Mouse (Mus musculus): ENCODE measurements around the gene Nek7.

DNA sequence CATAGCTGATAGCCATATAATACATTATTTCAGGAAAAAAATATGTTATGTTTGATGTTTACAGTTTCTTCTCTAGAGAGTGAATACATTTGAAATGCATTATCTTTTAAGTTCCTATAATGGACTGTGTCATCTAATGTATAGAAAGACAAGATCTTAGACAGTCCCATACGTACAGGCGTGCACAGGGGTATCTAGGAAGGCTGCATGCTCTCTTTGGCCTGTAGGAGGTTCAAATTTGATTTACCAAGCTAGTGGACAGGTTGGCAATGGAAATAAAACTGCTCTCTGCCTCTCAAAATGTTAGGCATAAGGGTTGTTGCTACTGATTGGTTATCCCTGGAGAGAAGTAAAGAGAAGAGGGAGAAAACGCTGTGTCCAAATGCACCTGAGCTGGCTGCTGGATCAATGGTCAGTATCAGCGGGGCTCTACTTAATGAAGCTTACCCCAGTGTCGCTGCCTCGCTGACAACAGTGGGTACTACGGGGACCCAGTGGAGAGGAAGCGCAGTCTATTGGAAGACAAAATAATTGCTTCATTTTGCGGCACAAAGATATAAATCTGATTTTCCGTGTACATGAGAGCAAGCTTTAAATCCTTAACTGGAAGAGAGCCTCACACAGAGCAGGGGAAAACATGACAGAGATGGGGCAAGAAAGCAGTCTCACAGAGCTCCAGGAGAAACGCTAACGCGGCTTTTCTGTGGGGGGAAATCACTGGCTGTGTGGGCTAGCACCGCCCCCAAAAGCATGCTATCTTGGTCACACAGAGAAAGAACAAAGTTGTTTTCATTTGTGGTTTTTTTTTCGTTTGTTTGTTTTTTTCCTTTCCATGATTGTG, 171.1 kb downstream of the Nek7 start:
- TF ChIP-seq POLR2A (IDR thresholded peaks at IDR 0.05; ENCODE audit: control insufficient read depth in 1 of 2, insufficient read depth in 1 of 2, low read depth in 1 of 2, low read length in 2 of 2, poor library complexity in 1 of 2) (no peak), CTCF (IDR thresholded peaks at IDR 0.05 in 2 of 3, conservative IDR thresholded peaks at IDR 0.05 in 1 of 3; ENCODE audit: control insufficient read depth in 1 of 3, insufficient read depth in 1 of 3, low read depth in 2 of 3, low read length in 3 of 3, poor library complexity in 1 of 3, severe bottlenecking in 1 of 3) (no peak), EP300 (IDR thresholded peaks at IDR 0.05; ENCODE audit: low read depth in 1 of 2, low read length in 2 of 2) (no peak), MAFK (IDR thresholded peaks at IDR 0.05; ENCODE audit: borderline replicate concordance, low read depth, low read length) (no peak)
